Mouse (Mus musculus): Measurements from ENCODE around the gene Nhsl2.

GRCm38 (mm10) chrX:101996726-101997125, 147.5 kb downstream of the Nhsl2 start:
- no peak for TF ChIP-seq POLR2A (IDR thresholded peaks at IDR 0.05; ENCODE audit: low read depth, low read length)
- no peak for TF ChIP-seq CTCF (IDR thresholded peaks at IDR 0.05; ENCODE audit: extremely low read depth, insufficient read length, insufficient replicate concordance, low read depth, low read length)

Data from small intestine, adult 2 months (tissue).